Mouse (Mus musculus): ENCODE results near the gene Fgb.

Gene Fgb

DNA sequence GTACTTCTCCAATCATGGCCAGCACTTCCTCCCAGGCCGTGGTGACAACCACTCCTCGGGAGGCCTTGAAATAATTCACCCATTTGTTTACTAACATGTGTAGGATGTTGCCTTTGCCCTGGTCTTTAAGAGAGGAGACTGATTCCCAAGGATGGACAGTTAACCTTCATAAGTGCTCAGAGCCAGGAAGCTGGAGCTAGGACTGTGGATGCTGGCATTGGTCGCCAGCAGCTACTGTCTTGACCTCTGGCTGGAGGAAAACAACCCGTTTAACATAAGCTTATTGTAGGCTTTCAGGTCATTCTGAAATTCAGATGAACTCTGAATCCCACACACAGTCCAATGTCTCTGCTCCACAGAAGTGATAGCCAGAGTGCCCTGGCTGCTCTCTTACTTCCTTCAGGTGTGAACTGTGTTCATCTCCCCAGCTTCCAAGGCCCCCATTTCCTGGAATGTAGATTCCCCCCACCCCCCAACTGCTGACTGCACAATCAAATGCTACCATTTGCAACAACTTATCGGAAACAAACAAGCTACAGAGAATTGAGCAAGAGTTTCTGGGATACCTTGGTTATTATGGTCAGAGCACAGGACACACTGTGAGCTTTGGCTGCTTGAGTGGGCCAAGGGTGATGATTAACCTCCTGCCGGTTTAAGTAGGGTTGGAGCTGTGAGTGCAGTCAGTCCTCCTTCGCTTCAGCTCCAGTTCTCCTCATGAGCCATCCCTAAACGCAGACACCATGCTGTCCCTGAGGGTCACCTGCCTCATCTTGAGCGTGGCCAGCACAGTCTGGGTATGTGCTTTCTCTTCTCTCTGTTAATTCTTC is 24.0 kb downstream of the Fgb start, which contains the start of gene Fga:
TSS of gene Fga (plus strand) at position 602 of the 827 bp plus-strand sequence.
- no peak for DNase-seq

DNA sequence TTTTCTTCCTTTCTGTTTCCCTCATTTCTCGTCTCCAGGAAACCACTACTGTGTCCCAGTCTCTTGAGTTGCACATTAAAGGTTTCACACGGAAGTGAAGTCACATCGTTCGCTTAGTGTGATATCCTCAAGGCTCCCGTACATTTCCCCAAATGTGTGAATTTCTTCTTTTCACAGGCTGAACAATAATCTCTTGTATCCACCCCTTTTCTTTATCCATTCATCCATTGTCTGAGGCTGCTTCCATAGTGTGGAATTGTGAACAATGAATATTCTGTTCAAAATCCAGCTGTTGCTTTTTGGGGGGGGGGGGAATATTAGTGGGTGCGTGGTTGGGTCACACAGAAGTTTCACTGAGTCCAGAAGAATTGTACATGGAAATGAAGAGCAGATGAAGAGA is 24.6 kb downstream of the Fgb start:
- DNase-seq: no peak

DNA sequence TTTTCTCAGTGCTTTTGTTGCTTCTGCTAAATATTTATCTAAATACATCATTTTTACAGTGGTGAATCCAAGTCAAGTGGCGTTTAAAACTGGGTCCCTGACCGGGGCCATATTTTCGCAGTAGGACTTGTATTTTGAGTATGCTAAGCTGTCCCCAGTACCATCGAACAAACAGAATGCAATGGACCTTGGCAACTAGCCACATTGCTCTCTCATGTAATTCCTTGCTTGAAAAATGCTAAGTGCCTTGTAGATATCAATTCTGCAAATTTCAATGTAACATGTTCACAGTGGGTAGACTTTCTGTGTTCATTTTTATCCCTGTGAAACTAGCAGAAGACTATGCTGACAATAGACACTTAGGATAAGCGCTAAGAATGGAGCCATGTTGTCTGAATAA is 28.5 kb downstream of the Fgb start:
- no peak for DNase-seq

DNA sequence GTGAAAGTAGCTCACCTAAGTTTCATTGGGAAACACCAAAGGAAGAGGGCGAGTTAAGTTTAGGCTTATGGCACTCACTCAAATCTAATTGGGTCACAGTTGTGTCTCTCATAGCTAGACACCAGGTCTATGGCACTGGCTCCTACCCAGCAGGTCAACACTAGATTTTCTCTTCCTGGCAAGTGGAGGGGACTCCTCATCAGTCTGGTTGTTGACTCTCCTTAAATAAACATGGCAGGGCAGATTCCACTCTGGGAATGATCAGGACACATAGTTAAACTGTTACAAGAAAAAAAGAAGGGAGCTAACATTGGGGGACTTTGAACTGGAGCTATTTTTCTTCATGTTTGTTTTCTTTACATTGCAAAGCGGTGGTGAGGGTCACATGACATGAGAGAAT is 29.3 kb downstream of the Fgb start:
- DNase-seq: no peak

DNA sequence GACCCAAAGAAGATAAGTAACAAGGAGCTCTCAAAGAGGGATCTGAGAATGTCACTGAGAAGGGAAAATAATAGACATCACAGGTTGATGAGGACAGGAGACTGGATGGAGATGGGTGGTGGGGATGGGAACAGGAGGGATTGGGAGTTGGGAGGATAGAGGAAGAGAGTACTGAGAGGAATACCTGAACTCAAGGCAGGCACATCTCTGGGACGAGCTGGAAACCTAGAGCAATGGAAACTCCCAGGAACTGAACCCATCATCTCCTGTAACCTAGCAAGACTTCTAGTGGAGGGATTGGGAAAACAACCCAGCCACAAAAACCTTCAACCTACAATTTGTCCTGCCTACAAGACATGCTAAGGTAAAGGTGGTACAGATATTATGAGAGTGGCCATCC is 33.4 kb downstream of the Fgb start:
- DNase-seq: no peak

DNA sequence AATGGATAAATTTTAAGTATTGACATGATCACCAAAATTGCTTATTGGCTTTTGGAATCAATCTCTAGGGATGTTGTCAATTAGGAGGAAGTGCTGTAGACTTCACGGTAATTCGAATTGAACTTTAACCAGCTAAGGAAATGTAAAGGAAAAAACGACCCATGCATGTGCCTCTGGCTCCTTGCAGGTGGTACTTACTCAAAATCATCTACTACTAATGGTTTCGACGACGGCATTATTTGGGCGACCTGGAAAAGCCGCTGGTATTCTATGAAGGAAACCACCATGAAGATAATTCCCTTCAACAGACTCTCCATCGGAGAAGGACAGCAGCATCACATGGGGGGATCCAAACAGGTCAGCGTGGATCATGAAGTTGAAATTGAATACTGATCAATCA is 35.7 kb downstream of the Fgb start:
- no peak for DNase-seq

DNA sequence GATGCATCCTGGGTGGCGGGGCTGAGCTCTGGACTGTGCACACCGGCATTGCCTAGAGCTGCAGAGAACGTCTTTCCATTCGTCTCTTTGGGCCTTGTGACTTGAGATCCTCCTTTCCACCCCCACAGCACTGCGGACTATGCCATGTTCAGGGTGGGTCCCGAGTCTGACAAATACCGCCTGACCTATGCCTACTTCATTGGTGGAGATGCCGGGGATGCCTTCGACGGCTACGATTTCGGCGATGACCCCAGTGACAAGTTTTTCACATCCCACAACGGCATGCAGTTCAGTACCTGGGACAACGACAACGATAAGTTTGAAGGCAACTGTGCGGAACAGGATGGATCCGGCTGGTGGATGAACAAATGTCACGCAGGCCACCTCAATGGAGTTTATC is 37.0 kb downstream of the Fgb start:
- DNase-seq: no peak

DNA sequence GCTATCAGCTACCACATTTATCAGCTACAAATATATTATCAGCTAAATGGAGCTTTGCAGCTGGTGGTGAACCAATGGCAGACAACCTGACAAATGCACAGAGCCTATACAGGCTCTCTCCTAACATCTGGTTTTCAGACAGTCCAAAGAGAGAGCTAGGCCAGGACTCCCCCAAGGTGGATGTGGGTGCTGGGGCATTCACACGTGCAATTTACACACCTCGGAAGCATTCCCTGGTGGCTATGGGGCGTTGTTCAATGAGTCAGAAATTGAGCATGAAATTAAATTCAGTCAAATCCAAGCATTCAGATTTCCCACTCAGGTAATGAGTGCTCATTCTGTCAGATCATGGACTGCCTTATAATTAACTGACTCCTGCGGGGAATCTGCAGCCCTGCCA is 38.1 kb downstream of the Fgb start:
- no peak for DNase-seq

DNA sequence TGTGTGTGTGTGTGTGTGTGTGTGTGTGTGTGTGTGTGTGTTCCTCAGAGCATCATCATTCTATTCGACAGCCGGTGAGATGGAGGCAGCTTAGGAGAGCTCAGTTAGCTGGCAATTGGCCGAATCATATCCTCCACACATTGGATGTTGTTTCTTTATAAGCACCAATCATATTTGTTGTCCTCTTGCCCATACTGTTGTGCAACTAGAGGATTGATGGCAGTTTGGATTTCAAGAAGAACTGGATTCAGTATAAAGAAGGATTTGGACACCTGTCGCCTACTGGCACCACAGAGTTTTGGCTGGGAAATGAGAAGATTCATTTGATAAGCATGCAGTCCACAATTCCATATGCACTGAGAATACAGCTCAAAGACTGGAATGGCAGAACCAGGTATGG is 38.5 kb downstream of the Fgb start:
- DNase-seq: no peak

DNA sequence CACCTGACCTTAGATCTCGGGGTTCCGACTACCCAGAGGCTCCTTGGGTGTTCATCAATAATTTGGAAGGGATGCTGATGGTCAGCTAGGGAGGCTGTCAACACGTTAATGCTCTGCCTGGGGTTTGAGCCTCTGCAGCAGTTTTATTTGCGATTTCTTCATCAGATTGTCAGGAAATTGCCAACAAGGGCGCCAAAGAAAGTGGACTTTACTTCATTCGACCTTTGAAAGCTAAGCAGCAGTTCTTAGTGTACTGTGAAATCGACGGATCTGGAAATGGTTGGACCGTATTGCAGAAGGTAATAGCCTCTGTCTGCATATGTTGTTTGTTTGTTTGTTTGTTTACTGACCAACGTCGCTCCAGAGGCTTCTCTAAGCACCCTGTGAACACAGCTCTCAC is 39.4 kb downstream of the Fgb start:
- no peak for DNase-seq

DNA sequence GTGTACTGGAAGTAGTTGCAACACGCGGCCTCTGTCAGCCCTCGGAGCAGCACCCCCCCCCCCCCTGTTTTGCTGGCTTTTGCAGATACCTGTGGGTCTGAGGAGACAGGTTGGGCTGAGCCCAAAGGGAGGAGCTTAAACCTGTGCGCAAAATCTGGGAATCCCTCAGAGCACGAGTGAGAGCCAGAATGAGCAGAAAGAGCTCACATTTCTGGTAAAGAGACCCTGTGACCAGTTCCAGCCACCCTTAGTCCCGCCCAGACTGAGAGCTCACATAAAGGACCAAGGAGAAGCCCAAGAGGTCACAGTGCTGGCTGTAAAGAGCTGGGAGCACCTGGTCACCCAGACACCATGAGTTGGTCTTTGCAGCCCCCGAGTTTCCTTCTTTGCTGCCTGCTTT is 42.1 kb downstream of the Fgb start, which contains the start of gene Fgg:
TSS of gene Fgg (plus strand) at position 168 of the 400 bp plus-strand sequence.
- no peak for DNase-seq

DNA sequence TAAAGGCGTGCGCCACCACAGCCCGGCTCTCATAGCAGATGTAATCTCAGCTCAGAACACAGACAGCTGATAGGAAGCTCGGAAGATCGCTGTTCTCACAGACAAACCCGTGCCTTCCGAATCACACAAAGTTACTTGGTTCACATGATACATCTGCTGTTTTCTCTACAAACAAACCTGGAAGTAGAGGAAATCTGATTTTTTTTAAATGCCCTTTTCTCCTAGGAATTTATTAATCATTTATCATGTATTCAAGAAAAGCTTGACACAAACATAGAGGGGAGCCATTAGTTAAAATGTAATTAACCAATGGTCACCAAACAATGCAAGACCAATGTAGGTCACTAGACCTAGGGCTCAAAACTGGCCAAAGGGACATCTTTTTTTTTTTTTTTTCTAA is 44.9 kb downstream of the Fgb start:
- DNase-seq: no peak

DNA sequence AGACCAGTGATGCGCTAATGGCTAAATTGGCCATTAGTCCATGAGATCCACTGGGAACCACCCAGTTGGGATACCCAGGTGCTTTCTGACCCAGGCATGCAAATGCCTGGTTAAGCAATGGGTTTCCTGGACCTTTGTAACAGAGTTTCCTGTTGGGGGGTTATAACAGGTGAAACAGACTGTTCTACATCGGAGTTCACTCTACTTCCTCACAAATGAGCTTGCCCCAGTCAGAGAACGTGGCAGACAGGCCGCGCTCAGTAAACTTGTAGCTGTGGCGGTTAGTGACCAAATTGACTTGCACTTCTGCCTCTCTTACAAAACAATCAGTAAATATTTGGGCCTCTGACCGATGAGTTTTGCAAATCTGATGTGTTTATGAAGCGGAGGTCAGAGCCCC is 46.6 kb downstream of the Fgb start:
- DNase-seq: no peak

DNA sequence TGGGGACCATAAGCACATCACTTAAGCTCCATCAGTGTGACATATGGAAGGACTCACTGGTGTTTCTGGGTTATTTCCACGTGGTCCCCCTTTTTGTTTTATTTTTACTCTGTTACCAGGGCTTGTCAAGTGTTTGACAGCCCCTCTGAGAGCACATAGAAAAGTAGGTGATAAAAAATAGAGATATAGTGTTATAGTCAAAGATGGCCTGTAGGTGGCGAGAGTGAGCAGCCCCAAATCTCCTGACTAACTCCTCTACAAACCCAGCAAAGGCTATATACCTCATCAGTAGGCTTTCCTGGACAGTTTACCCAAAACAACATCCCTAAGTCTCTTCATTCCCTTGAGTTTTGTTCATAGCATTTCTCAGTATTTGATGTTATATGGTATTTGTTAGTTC is 47.5 kb downstream of the Fgb start:
- peak; percentile 59 for DNase-seq

DNA sequence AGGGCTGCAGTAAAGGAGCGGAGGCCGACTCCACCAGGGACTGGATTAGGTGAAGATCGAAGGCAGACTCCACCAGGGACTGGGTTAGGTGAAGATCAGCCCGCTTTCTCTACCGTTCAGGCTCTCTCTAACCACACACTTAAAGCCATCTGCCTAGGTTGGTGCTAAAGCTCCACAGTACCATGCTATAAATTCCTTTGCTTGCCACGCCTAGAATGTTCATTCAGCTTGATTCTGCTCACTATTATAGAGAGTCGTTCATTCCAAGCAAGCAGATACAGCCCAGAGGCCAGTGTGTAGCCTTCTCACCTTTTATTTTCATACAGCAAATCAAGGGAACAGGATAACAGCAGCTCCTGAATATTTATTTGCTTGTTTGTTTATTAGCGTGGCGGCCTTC is 49.7 kb downstream of the Fgb start:
- no peak for DNase-seq

DNA sequence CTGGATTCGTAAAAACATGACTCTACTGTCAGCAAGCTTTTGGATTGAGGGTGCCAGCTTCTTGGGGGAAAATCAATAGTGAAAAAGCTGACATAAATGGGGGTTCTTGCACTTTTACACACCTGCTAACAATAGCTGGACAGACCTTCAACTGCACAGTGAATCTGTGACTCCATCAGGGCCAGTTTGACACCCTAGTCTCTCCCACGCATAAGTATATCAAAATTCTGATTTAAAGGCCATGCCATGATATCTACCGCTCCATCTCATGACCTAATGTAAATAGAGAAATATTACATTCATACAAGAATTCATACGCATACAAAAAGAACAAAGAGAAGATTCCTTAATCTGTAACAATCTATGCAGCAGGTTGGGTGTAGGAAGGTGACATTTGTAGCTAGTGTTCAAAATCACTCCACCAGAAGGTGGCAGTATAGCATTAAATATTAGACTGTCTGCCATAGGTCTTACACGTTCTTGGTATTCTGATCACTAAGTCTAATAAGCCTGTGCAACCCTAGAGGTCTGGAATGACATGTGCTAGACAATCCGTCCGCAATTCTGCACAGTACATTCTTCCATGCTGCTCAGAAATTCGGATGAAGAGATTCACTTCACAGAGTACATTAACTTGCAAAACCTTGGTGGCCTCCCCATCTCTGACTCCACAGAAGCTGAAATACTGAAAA is 50.7 kb downstream of the Fgb start:
- no peak for DNase-seq

DNA sequence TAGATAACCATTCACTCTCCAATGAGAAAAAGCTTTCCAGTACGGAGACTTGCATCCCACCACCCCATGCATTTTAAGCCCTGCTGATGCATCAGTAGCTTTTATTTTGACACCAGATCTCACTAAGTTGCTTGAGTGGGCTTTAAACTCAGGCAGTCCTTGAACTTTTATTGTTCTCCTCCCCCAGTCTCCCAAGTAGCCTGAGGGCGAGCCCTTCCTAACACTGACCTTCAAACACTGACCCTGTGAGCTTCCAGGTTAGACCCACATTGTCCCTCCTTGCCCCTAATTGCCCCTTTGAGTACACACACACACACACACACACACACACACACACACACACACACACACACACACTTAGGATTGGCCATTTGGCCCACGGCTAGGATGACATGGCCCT is 53.0 kb downstream of the Fgb start:
- no peak for DNase-seq

DNA sequence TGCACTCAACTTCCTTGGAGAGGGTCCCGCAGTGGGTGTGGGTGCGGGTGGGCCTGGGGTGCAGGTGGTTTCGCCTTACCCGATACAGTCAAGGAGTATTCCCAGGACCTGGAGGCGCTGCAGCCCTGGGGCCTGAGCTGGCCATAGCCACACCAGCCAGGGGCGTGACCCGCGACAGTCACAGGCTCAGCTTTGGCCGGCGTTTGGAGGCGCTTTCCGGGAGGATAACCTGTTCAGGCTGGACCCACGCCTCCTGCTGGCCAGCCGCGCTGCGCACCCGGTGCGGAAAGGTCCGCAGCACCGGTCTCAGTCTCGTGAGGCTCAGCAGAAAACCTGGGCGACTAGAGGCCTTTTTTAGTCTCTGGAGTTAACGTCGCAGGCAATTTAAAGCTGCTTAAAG is 54.3 kb downstream of the Fgb start:
- peak; percentile 36 for DNase-seq

DNA sequence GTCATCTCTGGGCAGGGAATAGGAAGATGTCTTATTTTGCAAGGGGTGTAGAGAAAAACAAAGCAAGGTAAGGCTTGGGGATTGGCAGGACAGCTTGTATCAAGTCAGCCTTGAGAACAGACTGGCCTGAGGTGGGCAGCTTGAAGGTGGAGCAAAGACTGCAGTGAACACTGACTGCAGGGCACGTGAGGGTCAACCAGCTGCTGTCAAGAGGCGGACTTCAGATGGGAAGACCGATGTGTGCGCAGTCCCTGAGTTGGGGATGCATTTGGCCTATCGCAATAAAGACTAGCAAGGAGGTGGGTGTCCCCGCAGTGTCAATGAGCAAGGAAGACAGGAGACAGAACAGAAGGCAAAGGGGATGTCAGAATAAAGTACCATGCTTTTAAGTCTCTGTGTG is 56.7 kb downstream of the Fgb start:
- no peak for DNase-seq

DNA sequence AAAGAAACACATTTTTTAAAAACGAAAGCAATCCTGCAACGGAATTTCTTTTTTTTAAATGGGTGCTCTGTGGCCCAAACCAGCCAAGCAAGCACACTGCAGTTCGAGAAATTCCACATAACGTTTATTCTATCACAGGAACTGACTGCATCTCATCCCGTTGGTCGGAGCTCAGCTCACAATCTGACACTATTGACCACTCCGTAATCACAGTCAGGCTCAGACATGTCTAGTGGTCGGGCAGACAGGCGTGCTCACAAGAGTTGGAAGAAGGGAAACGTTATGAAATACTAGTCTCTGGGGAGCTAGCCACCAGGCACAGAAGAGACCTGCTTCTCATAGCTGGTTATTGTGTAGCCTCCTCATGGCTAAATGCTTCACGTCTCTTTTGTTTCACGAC is 57.7 kb downstream of the Fgb start:
- no peak for DNase-seq
